ENCODE assay signal across 28 mouse cellular contexts in the genomic region with DNA sequence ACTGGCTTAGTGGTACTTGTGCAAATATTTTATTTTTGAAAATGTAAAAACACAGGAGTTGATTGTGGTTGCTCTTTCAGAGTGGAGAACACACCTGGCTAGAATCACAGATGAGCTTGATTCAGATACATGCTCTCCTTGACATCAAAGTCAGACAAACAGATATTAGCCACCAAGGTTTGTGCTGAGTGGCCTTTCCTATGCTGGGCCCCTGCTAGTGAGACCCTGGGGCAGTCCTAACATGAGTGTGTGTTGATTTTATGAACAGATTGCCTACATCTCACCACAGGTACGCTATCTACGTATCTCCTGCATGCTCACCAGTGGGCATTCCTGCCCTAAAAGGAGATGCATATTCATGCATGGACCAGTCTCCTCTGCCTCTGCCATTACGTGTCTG.
"Had no signal": no experiment of that assay in that cellular context is flagged by ENCODE, and none has a peak within 500 bp of the region (broad histone marks: within the 10 kb centered on the region; RNA-seq: fewer than 3 reads in every experiment).

No protein-coding gene starts in this region.

- H3K4me2 ChIP-seq: embryonic facial prominence, embryonic 12.5 days; embryonic facial prominence, embryonic 13.5 days; embryonic facial prominence, embryonic 15.5 days; forebrain, embryonic 12.5 days; forebrain, embryonic 13.5 days; forebrain, embryonic 15.5 days had no signal

- ATAC-seq: forebrain, embryonic 13.5 days; forebrain, embryonic 14.5 days; forebrain, embryonic 15.5 days; forebrain, embryonic 16.5 days; forebrain, postnatal 0 days had no signal

- H3K27ac ChIP-seq: embryonic facial prominence, embryonic 10.5 days; embryonic facial prominence, embryonic 12.5 days; embryonic facial prominence, embryonic 13.5 days; embryonic facial prominence, embryonic 15.5 days; forebrain, embryonic 10.5 days; forebrain, embryonic 12.5 days; forebrain, embryonic 13.5 days; forebrain, embryonic 15.5 days; gastrocnemius, adult 2 months had no signal

- H3K4me1 ChIP-seq: embryonic facial prominence, embryonic 12.5 days; embryonic facial prominence, embryonic 15.5 days; forebrain, embryonic 10.5 days; forebrain, embryonic 12.5 days; forebrain, embryonic 13.5 days; forebrain, embryonic 15.5 days had no signal

- DNase-seq: cerebellum, adult 18-20 months; cerebellum, adult 2 months; cerebellum, adult 8-10 months; cerebellum, adult 9-10 months; cerebellum, adult 9-11 months; cerebellum, postnatal 10 days; cerebellum, postnatal 14 days; cerebellum, postnatal 25 days; cerebellum, postnatal 36 days; embryo, embryonic 11 days; forebrain, postnatal 0 days; gastrocnemius, adult 2 months; gastrocnemius, postnatal 10 days; gastrocnemius, postnatal 14 days; gastrocnemius, postnatal 25 days; gastrocnemius, postnatal 36 days; heart, adult 18-20 months had no signal

- H3K9ac ChIP-seq: embryonic facial prominence, embryonic 12.5 days; embryonic facial prominence, embryonic 13.5 days; embryonic facial prominence, embryonic 15.5 days; forebrain, embryonic 12.5 days; forebrain, embryonic 13.5 days; forebrain, embryonic 15.5 days; forebrain, postnatal 0 days had no signal

- H3K27me3 ChIP-seq: embryonic facial prominence, embryonic 12.5 days; embryonic facial prominence, embryonic 13.5 days; embryonic facial prominence, embryonic 15.5 days; forebrain, embryonic 12.5 days; forebrain, embryonic 13.5 days; forebrain, embryonic 15.5 days had no signal

- H3K9me3 ChIP-seq: embryonic facial prominence, embryonic 12.5 days; embryonic facial prominence, embryonic 13.5 days; embryonic facial prominence, embryonic 15.5 days; forebrain, embryonic 12.5 days; forebrain, embryonic 13.5 days; forebrain, embryonic 15.5 days had no signal

- H3K36me3 ChIP-seq: embryonic facial prominence, embryonic 10.5 days; embryonic facial prominence, embryonic 12.5 days; embryonic facial prominence, embryonic 13.5 days; embryonic facial prominence, embryonic 15.5 days; forebrain, embryonic 10.5 days; forebrain, embryonic 12.5 days; forebrain, embryonic 15.5 days had no signal

- H3K4me3 ChIP-seq: embryonic facial prominence, embryonic 10.5 days; embryonic facial prominence, embryonic 12.5 days; embryonic facial prominence, embryonic 13.5 days; embryonic facial prominence, embryonic 15.5 days; erythroblast, embryonic 14.5 days; forebrain, embryonic 10.5 days; forebrain, embryonic 12.5 days; forebrain, embryonic 13.5 days; forebrain, embryonic 15.5 days; gastrocnemius, adult 2 months had no signal
